ENCODE assay signal across 11 mouse cellular contexts in the genomic region with DNA sequence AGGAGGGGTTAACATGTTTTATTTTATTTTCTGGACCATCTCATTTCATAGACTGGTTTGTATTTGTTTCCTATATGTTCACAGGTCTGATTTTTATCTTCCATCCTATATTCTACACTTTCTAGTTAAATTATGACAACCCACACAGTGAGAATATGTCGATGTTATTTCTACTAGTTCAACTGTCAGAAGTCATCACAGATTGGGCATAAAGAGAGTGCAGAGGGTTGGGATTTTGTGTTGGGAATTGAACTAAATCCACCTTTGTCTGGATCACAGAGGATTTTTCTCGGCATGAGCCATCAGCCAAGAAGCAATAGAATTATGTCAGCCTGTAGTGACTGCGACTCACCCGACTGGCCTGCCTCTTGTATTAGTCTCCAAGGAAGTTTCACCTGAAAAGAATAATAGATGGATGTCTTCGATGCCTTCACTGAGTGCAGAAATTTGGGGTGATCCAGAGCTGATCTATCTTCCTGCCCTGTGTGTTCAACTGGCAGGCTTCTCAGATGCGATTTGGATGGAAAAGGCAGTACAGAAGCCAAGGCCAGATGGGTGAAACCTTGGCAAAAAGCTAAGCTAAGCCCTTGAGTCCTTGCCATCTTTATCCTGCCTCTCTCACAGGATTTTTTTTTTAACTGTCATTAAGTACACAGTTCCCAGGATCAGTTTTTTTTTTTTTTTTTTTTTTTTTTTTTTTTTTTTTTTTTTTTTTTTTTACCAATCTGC. TPM values are rescaled to one million over a fixed set of nuclear protein-coding genes. Genes with fewer than 3 reads are reported as not detected.
DNase-seq lines count a peak whose midpoint lies in the region; ATAC-seq lines count a peak whose summit lies in the region.
"Had no signal": no experiment of that assay in that cellular context is flagged by ENCODE, and none has a peak within 500 bp of the region (broad histone marks: within the 10 kb centered on the region; RNA-seq: fewer than 3 reads in every experiment).

No protein-coding gene starts in this region.

- no peak for ATAC-seq in inflammation-experienced regulatory T-cells, adult 6 months
- ATAC-seq in CD4-positive, CD25-positive, alpha-beta regulatory T cell, adult 4 months, result no peak
- ATAC-seq: activated CD4-positive, CD25-positive, alpha-beta regulatory T cell, adult 4 months had no signal

- peak; percentile 72 to 88 for DNase-seq in layer of hippocampus, postnatal 14 days (ENCODE audit: low spot score in 2 of 2)
- DNase-seq in layer of hippocampus, adult 11-12 months (ENCODE audit: low spot score), result no peak
- peak; percentile 22 for DNase-seq in NIH3T3 (ENCODE audit: low read depth)
- peak; percentile 95 for DNase-seq in brain, adult 2 months (ENCODE audit: low read depth, low spot score)
- peak; percentile 76 to 77 for DNase-seq in cerebellum, postnatal 25 days
- no peak for DNase-seq in heart, adult 11 months
- DNase-seq: gastrocnemius, postnatal 36 days; kidney, adult 8-10 months had no signal

RNA-seq across cellular contexts. Expression of a gene that starts 46.1 kb away (rescaled TPM):
- under 1 TPM; 0.36 to 0.48 TPM for total RNA-seq in layer of hippocampus, postnatal 14 days (2021)
- 10 to 100 TPM; 18.8 to 23.0 (median 21.0) TPM for polyA plus RNA-seq in inflammation-experienced regulatory T-cells, adult 6 months (2017; shearing (Covaris generic))
- 10 to 100 TPM; 21.5 to 26.1 TPM for polyA plus RNA-seq in CD4-positive, CD25-positive, alpha-beta regulatory T cell, adult 4 months (2017; shearing (Covaris generic))
- total RNA-seq: gastrocnemius, postnatal 36 days had no signal

Comparison
In these comparisons a context has a peak if more than half of its experiments do, and no peak if none do; other contexts are left out.
1. DNase-seq: peak in layer of hippocampus, postnatal 14 days (2 of 2), NIH3T3 (single experiment), brain, adult 2 months (single experiment) and cerebellum, postnatal 25 days (2 of 2); none in layer of hippocampus, adult 11-12 months (single experiment) and heart, adult 11 months (single experiment).